Mouse (Mus musculus) embryonic facial prominence, embryonic 15.5 days (tissue): ENCODE data around the gene Gpr183. TPM values are rescaled to one million over a fixed set of nuclear protein-coding genes. Genes with fewer than 3 reads are reported as not detected.
A peak's percentile ranks its signal among the peaks of the same experiment; 100 is the strongest.

ENCODE experiments used
- ATAC-seq: fragments of 200-750 bp; cut with Nextera tagmentation; 2 replicates; pipeline ENCODE4 v1.8.0; 2017; ENCODE audit warnings: low read depth, moderate TSS enrichment; ENCODE audit not compliant: insufficient number of reproducible peaks, low FRiP score, low TSS enrichment
- H3K27ac ChIP-seq: fragments of 300-500 bp; sonication (generic); replicated peaks from 2 replicates; pipeline ENCODE4 v1.5.1; 2015; ENCODE audit warnings: mild to moderate bottlenecking, inconsistent platforms
- H3K27me3 ChIP-seq: fragments of 300-500 bp; sonication (generic); 2 replicates; pipeline ENCODE4 v1.6.1; 2015; ENCODE audit warnings: inconsistent platforms
- H3K36me3 ChIP-seq: fragments of 300-500 bp; sonication (generic); 2 replicates; pipeline ENCODE4 v1.6.1; 2015; ENCODE audit warnings: mild to moderate bottlenecking, inconsistent platforms
- H3K4me1 ChIP-seq: fragments of 300-500 bp; sonication (generic); 2 replicates; pipeline ENCODE4 v1.6.1; 2015; ENCODE audit warnings: inconsistent platforms
- H3K4me2 ChIP-seq: fragments of 300-500 bp; sonication (generic); replicated peaks from 2 replicates; pipeline ENCODE4 v1.6.1; 2015; ENCODE audit warnings: mild to moderate bottlenecking, inconsistent platforms
- H3K4me3 ChIP-seq: fragments of 300-500 bp; sonication (generic); replicated peaks from 2 replicates; pipeline ENCODE4 v1.5.1; 2015; ENCODE audit warnings: mild to moderate bottlenecking, inconsistent platforms
- H3K9ac ChIP-seq: fragments of 300-500 bp; sonication (generic); 2 replicates; pipeline ENCODE4 v1.6.1; 2015; ENCODE audit warnings: inconsistent platforms
- H3K9me3 ChIP-seq: fragments of 300-500 bp; sonication (generic); replicated peaks from 2 replicates; pipeline ENCODE4 v1.6.1; 2016; ENCODE audit warnings: inconsistent platforms
- WGBS: fragments of 180-500 bp; shearing (Covaris S2); methylation state at CpG from one replicate; pipeline ENCODE4 v1.1.7; 2015; 5-methylcytosine and 5-hydroxymethylcytosine counted together
- polyA plus RNA-seq: library from polyadenylated mRNA; unstranded; fragments of >200 nt; fragmentation: Nextera tagmentation; extraction: Ambion mirVana; gene quantifications from 2 replicates; pipeline ENCODE4 v1.2.1, GENCODE M21; 2015

Gpr183 gene
- polyA plus RNA-seq, 1 experiment from 2014 or later: 4.9 TPM

DNA sequence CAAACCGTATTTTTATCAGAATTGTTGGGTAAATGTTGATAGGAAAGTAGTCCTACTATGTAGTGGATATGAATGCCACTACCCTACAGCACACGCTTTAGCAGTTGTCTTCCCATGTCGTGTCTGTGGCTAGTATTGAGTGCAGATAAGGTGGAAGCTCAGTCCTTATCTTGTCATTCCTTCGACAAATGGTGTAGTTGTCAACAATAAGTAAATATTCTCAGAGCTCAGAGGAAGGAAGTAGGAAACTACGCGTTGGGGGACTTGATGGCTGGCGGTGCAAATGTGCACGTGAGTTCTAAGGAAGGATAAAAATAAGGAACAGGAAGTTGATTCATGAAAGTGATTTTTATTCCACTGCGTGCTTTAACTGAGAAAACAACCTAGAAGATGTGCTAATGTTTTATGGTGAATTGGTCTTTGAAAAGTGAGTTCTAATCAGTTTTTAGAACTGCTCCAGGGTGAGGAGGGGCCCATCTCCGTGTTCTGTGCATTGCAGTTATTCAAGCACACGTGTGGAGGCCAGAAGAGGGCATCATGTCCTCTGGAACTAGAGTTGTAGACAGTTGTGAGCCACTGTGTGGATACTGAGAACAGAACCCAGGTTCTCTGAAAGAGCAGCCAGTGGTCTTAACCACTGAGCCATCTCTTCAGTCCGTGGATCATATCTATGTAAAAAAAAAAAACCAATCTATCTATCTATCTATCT is 35.6 kb downstream of the Gpr183 start:
- 87% methylated on average over 12 of the region's 12 CpGs for WGBS

DNA sequence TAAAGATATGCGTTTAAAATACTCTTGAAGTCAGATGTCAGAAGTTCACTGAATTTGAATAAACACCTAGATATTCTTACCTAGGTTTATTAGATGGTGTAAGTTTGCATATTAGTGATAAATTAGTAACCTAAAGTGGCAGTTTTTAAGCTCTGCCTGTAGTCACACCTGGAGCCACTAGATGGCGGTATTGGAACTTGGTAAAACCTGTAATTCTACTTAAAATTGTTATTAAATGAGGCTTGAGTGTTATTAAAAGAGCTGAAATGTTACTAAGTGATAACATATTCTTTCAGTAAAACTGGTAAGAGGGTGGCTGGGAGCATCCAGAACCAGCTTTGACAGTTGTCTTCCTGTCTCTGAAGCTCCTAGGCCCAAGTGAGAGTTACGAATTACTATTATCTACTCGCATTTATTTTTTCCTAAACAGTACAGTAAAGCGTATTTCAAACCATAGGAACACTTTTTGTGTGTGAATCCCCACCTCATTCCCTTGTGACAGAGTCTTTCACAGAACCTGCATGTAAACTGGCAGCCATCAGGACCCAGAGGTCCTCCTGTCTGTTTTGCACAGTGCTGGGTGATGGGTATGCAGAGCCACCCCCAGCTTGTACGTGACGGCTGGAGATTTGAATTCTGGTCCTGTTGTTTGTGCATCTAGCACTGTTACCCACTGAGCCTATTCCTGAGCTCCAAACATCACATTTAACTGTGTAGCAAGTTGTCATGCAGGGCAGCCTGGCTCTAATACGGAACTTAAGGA is 36.4 kb downstream of the Gpr183 start:
- ATAC-seq: no peak
- no peaks in the 10 kb centered on the region for H3K9me3 ChIP-seq
- H3K36me3 ChIP-seq: peaks cover 4% of the 10 kb centered on the region; the same call in 1 of the 2 replicates
- no peak overlapping the region for H3K4me2 ChIP-seq
- no peaks in the 10 kb centered on the region for H3K27me3 ChIP-seq
- no peak overlapping the region for H3K4me3 ChIP-seq
- H3K27ac ChIP-seq: no peak overlapping the region
- 67% methylated on average over 8 of the region's 8 CpGs for WGBS
- no peak overlapping the region for H3K9ac ChIP-seq
- H3K4me1 ChIP-seq: no peaks in the 10 kb centered on the region

More for the DNA sequence above, 35.6 kb downstream of the Gpr183 start:
- H3K27me3 ChIP-seq: no peaks in the 10 kb centered on the region
- H3K27ac ChIP-seq: no peak overlapping the region
- no peak overlapping the region for H3K9ac ChIP-seq
- ATAC-seq: no peak
- H3K4me1 ChIP-seq: no peaks in the 10 kb centered on the region
- no peak overlapping the region for H3K4me3 ChIP-seq
- peaks cover 5% of the 10 kb centered on the region; the same call in 1 of the 2 replicates for H3K36me3 ChIP-seq
- no peak overlapping the region for H3K4me2 ChIP-seq
- no peaks in the 10 kb centered on the region for H3K9me3 ChIP-seq

DNA sequence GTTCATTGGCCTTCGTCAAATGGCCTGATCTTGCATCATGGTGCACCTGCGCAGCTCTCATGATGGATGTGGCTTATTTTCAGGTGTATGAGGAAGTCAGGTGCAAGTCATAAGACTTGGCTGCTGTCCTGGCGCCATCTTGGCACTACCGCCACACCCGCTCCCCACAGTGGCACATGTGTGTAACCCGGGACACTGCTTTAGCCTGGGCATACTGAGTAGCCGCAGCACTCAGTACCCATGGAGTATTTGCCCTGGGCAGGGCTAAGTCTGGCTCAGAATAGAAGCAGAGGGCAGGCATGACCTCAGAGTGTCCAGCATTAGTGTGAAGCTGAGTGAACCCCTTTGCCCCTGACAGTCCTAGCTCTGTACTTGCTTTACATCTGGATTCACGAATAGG is 37.5 kb downstream of the Gpr183 start:
- no peak for ATAC-seq
- WGBS: 92% methylated on average over 8 of the region's 8 CpGs
- H3K4me2 ChIP-seq: no peak overlapping the region
- no peaks in the 10 kb centered on the region for H3K4me1 ChIP-seq
- H3K9me3 ChIP-seq: no peaks in the 10 kb centered on the region
- no peak overlapping the region for H3K9ac ChIP-seq
- no peak overlapping the region for H3K27ac ChIP-seq
- no peak overlapping the region for H3K4me3 ChIP-seq
- no peaks in the 10 kb centered on the region for H3K27me3 ChIP-seq
- no peaks in the 10 kb centered on the region for H3K36me3 ChIP-seq

DNA sequence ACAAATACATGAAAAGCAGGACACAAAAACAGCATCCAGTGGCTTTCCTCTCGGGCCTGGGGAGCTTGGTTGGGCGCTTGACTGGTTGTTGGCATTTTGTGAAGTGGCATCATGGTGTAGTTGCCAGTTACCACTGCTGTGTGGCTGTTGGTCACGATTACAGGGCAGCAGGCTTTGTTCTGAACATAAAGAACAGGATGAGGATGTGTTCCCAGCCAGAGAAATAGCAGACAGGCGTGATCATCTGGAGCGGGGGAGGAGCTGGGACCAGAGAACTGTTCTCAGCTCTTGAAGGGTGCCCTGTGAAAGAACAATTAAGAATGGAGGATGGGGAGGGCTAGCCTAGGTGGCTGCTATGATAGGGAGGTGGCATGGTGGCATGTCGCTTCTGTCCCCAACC is 38.1 kb downstream of the Gpr183 start:
- H3K4me3 ChIP-seq: no peak overlapping the region
- no peak for ATAC-seq
- H3K27ac ChIP-seq: no peak overlapping the region
- H3K36me3 ChIP-seq: no peaks in the 10 kb centered on the region
- no peak overlapping the region for H3K9ac ChIP-seq
- H3K9me3 ChIP-seq: no peaks in the 10 kb centered on the region
- 84% methylated on average over 6 of the region's 6 CpGs for WGBS
- no peak overlapping the region for H3K4me2 ChIP-seq
- no peaks in the 10 kb centered on the region for H3K4me1 ChIP-seq
- H3K27me3 ChIP-seq: no peaks in the 10 kb centered on the region

DNA sequence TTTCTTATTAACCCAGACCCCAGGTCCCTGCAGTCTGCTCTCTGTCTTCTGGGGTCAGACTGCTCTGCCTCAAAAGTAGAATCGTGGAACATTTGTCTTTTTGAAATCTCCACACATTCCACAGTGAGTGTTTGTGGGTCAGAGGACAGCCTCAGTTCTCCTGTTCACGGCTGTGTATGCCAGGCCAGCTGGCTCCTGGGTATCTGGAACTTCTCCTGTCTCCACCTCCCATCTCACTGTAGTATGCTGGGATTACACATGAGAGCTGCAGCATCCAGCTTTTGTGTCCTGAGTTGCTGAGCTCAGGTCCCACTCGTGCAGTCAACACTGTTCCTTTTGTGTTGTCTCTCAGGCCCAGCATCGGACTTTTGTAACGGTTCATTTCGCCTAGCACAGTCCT is 40.1 kb downstream of the Gpr183 start:
- Histone ChIP-seq H3K9me3 (no peaks in the 10 kb centered on the region), H3K9ac (no peak overlapping the region), H3K27ac (no peak overlapping the region), H3K36me3 (no peaks in the 10 kb centered on the region), H3K27me3 (no peaks in the 10 kb centered on the region), H3K4me1 (no peaks in the 10 kb centered on the region), H3K4me3 (no peak overlapping the region), H3K4me2 (no peak overlapping the region)
- 77% methylated on average over 6 of the region's 6 CpGs for WGBS
- ATAC-seq: no peak

DNA sequence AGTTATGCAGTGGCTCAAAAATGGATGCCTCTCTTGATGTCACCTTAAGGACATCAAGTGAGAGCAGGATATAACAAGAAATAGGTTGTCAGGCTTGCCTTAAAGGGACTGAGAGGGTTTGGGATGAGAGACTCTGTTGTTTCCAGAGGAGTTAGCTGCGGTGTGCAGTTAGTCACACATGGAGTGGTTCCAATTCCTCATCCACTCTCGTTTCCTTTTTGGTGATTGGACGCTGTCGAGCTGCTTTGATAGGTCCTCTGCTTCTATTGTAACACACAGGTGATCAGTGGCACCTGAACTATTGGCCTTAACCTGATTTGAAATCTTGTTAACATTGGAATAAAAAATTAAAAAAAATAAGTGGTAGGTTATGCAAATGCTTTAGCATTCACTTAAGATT is 42.3 kb downstream of the Gpr183 start:
- Histone ChIP-seq H3K4me2 (no peak overlapping the region), H3K4me3 (no peak overlapping the region), H3K27me3 (no peaks in the 10 kb centered on the region), H3K9me3 (no peaks in the 10 kb centered on the region), H3K4me1 (no peaks in the 10 kb centered on the region), H3K27ac (no peak overlapping the region), H3K36me3 (no peaks in the 10 kb centered on the region), H3K9ac (no peak overlapping the region)
- 69% methylated on average over 4 of the region's 4 CpGs for WGBS
- no peak for ATAC-seq

DNA sequence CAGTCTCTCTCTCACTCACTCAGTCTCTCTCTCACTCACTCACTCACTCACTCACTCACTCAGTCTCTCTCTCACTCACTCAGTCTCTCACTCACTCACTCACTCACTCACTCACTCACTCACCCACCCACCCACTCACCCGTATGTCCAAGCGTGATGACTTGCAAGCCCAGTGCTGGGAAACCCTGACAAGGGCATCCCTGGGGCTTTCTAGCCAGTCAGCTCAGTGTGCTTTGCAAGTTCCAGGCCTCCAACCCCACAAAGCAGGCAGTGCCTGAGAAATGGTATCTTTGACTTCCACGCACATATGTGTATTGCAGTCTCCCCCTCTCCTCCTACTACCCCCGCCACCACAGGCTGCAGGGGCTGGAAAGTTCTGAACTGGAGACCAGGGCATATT is 43.0 kb downstream of the Gpr183 start:
- Histone ChIP-seq H3K27me3 (no peaks in the 10 kb centered on the region), H3K9ac (no peak overlapping the region), H3K9me3 (no peaks in the 10 kb centered on the region), H3K4me2 (no peak overlapping the region), H3K4me3 (no peak overlapping the region), H3K36me3 (no peaks in the 10 kb centered on the region), H3K27ac (no peak overlapping the region), H3K4me1 (no peaks in the 10 kb centered on the region)
- 89% methylated on average over 4 of the region's 4 CpGs for WGBS
- no peak for ATAC-seq

DNA sequence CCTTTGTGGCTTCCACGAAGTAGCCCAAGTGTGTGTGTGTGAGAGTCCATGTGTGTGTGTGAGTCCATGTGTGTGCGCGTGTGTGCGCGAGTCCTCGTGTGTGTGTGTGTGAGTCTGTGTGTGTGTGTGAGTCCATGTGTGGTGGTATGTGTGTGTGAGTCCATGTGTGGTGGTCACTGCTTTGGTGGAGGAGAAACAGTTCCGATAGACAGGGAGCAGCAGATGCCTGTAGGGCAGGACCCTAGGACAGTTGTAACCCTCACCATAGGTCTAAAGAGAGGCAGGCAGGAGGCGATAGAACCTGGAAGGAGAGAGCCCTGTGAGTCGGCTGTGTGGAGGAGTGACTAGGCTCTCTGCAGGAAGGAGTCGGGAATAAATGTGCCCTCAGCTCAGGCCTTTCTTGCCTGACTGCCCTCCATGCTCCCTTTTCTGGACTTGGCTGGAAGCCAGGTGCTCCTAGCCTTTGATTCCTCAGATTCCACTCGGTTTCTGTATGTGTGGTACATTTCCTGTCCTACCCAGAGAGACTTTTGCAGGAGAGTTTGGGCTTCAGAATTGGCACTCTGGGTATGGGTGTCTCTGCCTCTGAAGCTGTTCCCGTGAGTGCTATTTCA is 44.4 kb downstream of the Gpr183 start:
- H3K9ac ChIP-seq: no peak overlapping the region

DNA sequence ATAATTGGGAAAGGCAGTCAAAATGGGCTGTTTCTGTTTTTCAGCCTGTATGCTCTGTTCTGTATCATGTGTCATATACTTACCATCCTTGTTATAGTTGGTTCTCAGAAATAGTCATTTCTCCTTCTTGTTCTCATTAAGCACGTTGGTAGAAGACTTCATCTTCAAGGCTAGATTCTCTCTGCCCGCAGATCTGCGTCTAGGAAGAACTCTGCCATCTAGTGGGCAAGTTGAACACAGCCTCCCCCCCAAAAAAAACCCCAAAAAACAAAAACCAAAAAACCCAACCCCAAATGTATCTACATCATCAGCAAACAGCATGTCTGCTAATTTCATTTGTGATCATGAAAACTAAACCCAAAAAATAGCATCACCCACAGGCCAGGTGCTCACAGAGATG is 45.2 kb downstream of the Gpr183 start:
- H3K4me1 ChIP-seq: no peaks in the 10 kb centered on the region
- 12% methylated on average over 3 of the region's 3 CpGs for WGBS
- H3K9me3 ChIP-seq: no peaks in the 10 kb centered on the region
- ATAC-seq: no peak
- H3K9ac ChIP-seq: no peak overlapping the region
- H3K4me3 ChIP-seq: no peak overlapping the region
- H3K27me3 ChIP-seq: no peaks in the 10 kb centered on the region
- H3K4me2 ChIP-seq: no peak overlapping the region
- peaks cover 8% of the 10 kb centered on the region; the same call in 1 of the 2 replicates for H3K36me3 ChIP-seq
- H3K27ac ChIP-seq: no peak overlapping the region

More for the DNA sequence above, 44.4 kb downstream of the Gpr183 start:
- WGBS: 75% methylated on average over 12 of the region's 12 CpGs
- Histone ChIP-seq H3K27ac (no peak overlapping the region), H3K4me3 (no peak overlapping the region), H3K27me3 (no peaks in the 10 kb centered on the region), H3K4me1 (no peaks in the 10 kb centered on the region), H3K9me3 (no peaks in the 10 kb centered on the region), H3K36me3 (peaks cover 8% of the 10 kb centered on the region; the same call in 1 of the 2 replicates), H3K4me2 (no peak overlapping the region)
- 0 out of 2 replicates have a peak, but pooled peaks have one; percentile 47 for ATAC-seq

DNA sequence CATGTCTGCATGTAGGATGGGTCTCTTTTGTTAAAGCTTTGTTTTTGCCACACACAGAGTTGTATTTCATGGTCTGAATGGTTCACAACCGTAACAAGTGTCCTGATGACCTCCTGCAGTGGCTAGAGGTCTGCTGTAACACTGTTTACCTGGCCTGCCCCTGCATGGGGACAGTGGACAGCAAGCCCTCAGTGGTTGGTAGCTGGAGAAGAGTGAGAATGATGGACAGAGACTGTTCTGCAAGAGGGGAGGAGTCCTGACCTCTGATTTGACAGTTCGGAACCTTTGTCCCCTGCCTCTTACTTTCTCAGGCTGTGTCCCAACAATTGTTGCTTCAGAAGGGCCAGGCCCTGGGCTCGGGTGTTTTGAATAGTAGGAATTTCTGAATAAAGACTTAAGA is 46.7 kb downstream of the Gpr183 start:
- Histone ChIP-seq H3K9me3 (no peaks in the 10 kb centered on the region), H3K9ac (no peak overlapping the region), H3K27ac (no peak overlapping the region), H3K4me3 (no peak overlapping the region), H3K4me1 (no peaks in the 10 kb centered on the region), H3K4me2 (no peak overlapping the region), H3K36me3 (peaks cover 8% of the 10 kb centered on the region; the same call in 1 of the 2 replicates), H3K27me3 (no peaks in the 10 kb centered on the region)
- ATAC-seq: no peak
- WGBS: 80% methylated on average over 3 of the region's 3 CpGs

DNA sequence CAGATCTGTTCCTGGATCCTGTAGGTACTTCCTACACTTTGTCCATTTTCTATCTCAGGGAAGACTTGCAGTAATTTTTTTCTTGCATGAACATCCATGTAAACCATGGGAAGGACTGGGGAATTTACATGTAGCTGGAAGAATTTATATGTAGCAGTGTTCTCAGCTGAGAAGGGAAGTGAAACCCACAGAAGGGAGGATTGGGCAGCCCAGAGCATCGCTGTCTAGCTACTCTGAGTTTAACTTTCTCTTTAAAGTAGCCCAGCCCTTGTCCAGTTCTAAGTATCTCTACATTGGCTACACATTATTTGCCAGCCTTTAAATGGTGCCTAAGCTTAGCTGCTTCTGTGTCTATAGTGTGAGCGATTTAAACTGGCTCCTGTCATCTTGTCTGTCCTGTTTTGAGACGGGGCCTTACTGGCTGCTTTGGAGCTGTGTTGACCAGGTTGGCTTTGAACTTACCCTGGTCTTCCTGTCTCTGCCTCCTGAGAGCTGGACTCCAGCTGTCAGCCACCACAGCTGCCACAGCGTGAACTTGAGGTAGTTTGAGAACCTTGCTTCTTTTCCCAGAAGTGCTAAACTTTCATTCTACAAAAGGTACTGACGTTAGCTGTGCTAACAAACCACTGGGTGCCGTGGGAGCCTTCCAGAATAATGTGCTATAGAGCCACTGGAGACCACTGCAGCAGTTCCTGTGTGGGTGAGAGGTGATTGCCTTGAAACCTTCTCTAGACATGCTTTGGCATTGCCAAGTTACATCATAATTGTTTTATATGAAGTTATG is 48.5 kb downstream of the Gpr183 start:
- Histone ChIP-seq H3K4me2 (no peak overlapping the region), H3K4me1 (no peaks in the 10 kb centered on the region), H3K36me3 (peaks cover 22% of the 10 kb centered on the region), H3K9ac (no peak overlapping the region), H3K27me3 (no peaks in the 10 kb centered on the region), H3K9me3 (no peaks in the 10 kb centered on the region), H3K27ac (no peak overlapping the region), H3K4me3 (no peak overlapping the region)
- no peak for ATAC-seq
- 87% methylated on average over 6 of the region's 6 CpGs for WGBS
